Mouse (Mus musculus): ENCODE data around the gene Lrrc3. TPM values are rescaled to one million over a fixed set of nuclear protein-coding genes. Genes with fewer than 3 reads are reported as not detected.

Gene Lrrc3
- polyA plus RNA-seq, 1 experiment from 2014 or later, result 0.01 TPM

DNA sequence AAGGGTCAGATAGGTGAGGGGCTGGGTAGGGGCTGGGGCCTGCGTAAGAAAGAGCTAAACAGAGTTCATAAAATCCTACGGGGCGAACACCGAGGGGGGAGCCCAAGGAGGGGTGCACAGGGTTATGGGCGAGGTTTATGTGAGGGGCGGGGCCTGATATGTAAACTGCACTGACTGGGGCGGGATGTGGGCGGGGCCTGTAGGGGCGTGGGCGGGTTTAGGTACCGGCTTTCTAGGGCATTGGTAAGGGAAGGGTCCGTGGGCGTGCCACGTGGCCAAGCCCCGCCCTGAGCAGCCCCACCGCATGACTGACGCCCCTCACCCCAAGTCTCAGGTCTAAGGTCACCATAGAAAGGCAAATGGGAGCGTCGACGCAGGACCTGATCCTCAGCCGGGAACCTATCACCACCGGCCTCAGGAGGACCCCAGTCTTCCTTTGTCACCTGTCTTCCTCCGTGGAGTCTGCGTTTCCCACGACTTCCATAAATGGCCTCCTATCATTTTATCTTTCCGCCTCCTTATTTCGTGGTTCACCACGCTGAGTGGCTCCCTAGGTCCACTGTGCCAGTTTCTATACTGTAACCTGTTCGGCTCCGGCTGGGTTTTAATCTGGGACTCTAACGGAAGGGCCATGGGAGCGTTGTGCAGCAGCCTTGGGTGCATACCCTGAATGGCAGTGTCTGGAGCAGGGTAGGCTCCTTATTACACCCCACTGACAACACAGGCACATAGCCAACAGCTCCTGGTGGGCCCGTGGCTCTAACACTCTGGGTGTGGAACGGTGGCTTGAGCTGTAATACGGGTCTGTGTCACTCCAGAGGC, 769 bp upstream of the Lrrc3 start:
- no peak for ATAC-seq
- no peak for TF ChIP-seq CTCF (IDR thresholded peaks at IDR 0.05)
- no peak for DNase-seq (ENCODE audit: low read depth, low spot score)
- in situ Hi-C loops (cut with MboI; ENCODE audit: low pct_unique_long_range_greater_than_20kb), result no loop called here
- H3K27me3 ChIP-seq, result peaks cover 32% of the 10 kb centered on the region
- POLR2A ChIA-PET, result no interaction called here
- CTCF ChIA-PET, result no interaction called here

DNA sequence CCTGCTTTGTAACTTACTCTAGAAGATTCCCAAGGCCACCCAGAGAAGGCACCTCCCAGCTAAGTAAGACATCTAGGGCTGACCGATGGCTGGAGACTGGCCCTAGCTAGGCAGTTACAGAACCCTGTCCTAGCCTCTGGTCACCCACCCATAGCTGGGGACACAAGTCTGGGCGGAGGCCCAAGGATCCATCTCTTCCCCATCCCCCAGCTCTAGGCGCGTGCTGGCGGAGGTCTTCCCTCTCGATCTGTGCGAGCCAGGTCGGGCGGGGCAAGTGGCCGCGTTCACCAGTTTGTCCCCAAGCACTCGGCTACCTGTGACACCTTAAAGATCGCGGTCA, 495 bp downstream of the Lrrc3 start:
- CTCF ChIA-PET, result no interaction called here
- DNase-seq (ENCODE audit: low read depth, low spot score) (no peak), ATAC-seq (no peak)
- in situ Hi-C loops (cut with MboI; ENCODE audit: low pct_unique_long_range_greater_than_20kb), result no loop called here
- peaks cover 37% of the 10 kb centered on the region for H3K27me3 ChIP-seq
- POLR2A ChIA-PET, result no interaction called here
- TF ChIP-seq CTCF (IDR thresholded peaks at IDR 0.05), result no peak

DNA sequence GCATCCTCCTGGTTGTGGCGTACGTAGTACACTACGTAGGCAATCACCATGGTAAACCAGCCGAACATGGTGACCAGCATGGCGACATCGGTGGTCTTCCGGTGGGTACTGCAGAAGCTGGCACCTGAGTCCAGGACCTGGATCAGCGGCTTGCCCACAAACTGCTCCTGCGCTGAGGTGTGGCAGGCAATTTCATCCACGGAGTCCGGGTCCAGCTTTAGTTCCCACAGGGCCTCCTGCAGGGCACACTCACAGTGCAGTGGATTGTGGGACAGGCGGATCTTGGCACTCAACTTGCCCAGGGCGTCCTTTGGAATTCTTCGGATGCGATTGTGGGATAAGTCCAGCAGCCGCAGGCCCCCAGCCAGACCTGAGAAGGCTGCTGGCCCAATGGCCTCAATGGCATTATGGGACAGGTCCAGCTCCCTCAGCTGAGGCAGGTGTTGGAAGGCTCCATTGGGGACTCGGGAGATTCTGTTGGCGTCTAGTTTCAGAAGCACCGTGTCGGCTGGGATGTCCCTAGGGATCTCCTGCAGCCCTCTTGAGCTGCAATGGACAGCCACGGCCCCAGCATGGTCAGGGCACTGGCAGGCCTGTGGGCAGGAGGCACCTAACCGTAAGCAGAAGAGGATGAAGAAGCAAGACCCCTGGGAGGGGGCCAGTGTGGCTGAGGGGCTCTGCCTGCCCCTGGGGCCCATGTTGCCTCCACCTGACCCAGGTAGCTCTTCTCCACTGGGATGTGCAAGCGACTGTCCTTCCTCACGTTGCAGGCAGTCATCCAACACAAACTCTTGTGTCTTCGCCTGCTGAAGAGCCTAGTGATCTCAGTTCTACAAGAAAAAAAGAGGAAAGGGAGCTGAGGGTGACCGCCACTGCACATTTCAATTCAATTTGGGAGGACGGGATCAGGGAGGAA, 1.2 kb downstream of the Lrrc3 start:
- DNase-seq (ENCODE audit: low read depth, low spot score) (no peak), ATAC-seq (no peak)
- in situ Hi-C loops (cut with MboI; ENCODE audit: low pct_unique_long_range_greater_than_20kb), result no loop called here
- ChIA-PET CTCF (no interaction called here), POLR2A (no interaction called here)
- H3K27me3 ChIP-seq, result peaks cover 41% of the 10 kb centered on the region
- no peak for TF ChIP-seq CTCF (IDR thresholded peaks at IDR 0.05)

DNA sequence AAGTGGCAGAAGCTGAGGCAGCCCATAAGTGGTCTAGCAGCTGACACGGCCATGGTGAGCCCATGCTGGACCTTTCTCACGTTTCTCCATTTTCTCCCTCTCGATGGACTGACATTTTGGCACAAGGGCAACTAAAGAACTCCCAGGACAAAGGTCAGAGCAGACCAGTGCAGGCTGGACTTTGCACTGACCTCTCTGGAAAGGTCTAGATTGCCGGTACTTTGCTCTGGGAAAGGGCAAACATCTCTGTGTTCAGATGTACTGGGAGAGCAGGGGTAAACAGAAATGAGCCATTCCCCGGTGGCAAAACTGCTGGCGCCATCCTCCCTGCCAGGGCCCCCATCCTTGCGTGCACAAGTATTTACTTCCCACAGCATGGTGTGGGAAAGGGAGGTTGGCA, 2.2 kb downstream of the Lrrc3 start:
- DNase-seq (ENCODE audit: low read depth, low spot score) (no peak), ATAC-seq (no peak)
- H3K27me3 ChIP-seq, result peaks cover 48% of the 10 kb centered on the region
- CTCF ChIA-PET, result no interaction called here
- in situ Hi-C loops (cut with MboI; ENCODE audit: low pct_unique_long_range_greater_than_20kb), result no loop called here
- TF ChIP-seq CTCF (IDR thresholded peaks at IDR 0.05), result no peak
- POLR2A ChIA-PET, result no interaction called here

DNA sequence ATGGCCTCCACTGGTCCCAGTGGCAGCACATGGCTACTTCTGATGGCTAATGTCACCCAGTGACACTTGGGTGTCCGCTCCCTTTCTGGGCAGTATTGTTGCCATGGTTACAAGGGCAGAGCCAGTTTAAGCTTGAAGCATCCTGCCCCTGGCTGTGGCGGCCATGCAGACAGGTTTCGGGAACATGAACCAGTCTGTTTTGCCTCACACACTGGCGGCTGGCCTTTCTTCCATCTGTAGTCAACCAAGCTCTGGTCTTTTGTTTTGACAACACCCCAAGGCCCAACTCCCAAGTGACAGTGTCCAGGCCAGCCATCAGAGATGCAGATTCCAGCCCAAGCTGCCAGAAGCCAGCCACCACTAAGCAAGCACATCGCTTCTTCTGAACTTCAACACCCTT, 6.8 kb downstream of the Lrrc3 start:
- in situ Hi-C loops (cut with MboI; ENCODE audit: low pct_unique_long_range_greater_than_20kb), result no loop called here
- no peak for TF ChIP-seq CTCF (IDR thresholded peaks at IDR 0.05)
- DNase-seq (ENCODE audit: low read depth, low spot score) (no peak), ATAC-seq (no peak)
- POLR2A ChIA-PET, result no interaction called here
- H3K27me3 ChIP-seq, result peaks cover 43% of the 10 kb centered on the region
- CTCF ChIA-PET, result no interaction called here

DNA sequence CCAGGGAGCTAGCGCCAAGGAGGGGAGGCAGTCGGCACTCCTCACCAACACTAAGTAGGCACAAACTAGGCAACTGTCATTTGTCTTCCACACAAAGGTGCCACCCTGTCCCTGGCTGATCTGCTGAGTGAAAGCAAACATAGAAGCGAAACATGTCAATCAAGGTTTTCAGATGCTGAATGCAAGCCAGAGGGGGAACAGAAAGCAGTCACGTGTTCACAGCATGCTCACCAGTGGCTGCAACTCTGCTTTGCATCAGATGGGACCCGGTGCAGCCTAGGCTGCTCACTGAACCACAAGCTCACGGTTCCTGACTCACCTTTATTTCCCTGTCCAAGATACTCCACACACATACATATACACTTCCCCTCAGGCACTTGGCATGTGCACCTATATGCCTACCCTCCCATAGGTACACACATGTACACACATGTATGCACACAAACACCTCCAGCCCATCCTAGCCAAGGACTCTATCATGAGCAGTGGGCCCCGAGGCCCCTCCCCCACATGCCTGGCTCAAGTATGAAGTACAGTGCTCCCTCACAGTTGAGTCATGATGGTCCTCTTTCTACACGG, 11.3 kb downstream of the Lrrc3 start:
- CTCF ChIA-PET, result no interaction called here
- POLR2A ChIA-PET, result no interaction called here
- no peak for TF ChIP-seq CTCF (IDR thresholded peaks at IDR 0.05)
- in situ Hi-C loops (cut with MboI; ENCODE audit: low pct_unique_long_range_greater_than_20kb), result no loop called here
- ATAC-seq (no peak), DNase-seq (ENCODE audit: low read depth, low spot score) (no peak)
- peaks cover 29% of the 10 kb centered on the region for H3K27me3 ChIP-seq

DNA sequence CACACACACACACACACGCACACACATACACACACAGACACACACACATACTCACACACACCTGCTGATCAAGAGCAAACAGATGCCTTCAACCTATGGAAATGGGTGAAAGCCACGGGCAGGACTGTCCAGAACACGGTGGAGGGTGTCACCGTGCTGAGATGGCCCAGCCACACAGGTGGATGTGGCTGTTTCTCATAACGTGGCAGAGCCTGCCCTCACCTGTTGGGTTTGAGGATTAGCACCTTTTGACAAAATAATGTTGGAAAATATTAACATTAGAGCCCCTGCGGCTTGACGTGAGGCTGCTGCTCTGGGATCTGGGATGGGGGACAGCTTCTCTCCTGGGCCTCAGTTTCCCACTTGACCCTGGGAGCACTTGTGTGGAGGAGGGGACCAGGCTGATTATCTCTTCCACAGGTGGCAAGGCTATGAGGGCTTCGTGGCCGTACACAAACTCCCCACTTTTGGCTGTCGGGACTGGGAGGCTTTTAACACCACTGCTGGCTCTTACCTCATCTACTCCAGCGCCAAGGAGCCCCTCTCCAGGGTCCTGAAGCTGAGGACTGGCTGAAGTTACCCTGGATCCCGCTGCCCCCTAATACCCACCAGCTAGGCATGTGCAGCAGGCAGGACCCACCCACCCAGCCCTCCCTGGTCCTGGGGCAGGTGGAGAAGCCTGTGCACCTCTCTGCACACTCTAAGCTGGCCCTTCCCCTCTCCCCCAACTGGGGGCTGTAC, 16.2 kb downstream of the Lrrc3 start:
- no peak for DNase-seq (ENCODE audit: low read depth, low spot score)
- POLR2A ChIA-PET, result no interaction called here

DNA sequence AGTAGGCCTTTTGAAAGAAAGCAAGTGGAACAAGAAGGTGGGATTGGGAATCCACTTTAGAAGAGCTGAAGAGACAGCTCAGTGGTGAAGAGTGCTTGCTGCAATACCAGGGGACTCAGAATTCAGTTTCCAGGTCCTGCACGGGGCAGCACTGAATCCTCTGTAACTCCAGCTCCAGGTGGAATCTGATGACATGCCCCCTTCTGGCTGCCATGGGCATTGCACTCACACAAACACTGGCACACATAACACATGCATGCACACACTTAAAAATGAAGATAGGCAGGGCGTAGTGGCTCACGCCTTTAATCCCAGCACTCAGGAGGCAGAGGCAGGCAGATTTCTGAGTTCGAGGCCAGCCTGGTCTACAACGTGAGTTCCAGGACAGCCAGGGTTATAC, 19.8 kb downstream of the Lrrc3 start:
- TF ChIP-seq CTCF (IDR thresholded peaks at IDR 0.05), result no peak
- POLR2A ChIA-PET, result no interaction called here

More for the DNA sequence above, 16.2 kb downstream of the Lrrc3 start:
- H3K27me3 ChIP-seq, result peaks cover 14% of the 10 kb centered on the region
- in situ Hi-C loops (cut with MboI; ENCODE audit: low pct_unique_long_range_greater_than_20kb), result no loop called here
- no peak for TF ChIP-seq CTCF (IDR thresholded peaks at IDR 0.05)
- CTCF ChIA-PET, result no interaction called here
- no peak for ATAC-seq

DNA sequence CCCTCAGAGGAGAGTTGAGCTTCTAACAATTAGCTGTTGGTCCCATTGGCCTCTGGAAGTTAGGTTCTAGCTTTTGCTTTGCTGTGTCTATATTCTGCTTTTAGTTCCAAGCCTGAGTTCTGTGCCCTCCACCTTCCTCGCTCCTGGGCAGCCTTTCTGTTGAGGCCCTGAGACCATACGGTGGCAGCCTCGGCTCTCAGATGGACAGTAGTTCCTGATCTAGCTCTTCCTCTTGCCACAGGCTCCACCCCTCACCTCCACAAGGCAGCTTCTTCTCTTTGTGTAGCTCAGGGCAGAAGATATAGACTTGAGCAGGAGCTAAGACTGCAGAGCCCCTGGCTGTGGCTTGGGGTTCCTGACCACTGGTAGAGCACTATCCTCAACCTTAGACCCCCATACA, 22.0 kb downstream of the Lrrc3 start:
- no peak for ATAC-seq
- no peak for DNase-seq (ENCODE audit: low read depth, low spot score)
- no peak for TF ChIP-seq CTCF (IDR thresholded peaks at IDR 0.05)
- in situ Hi-C loops (cut with MboI; ENCODE audit: low pct_unique_long_range_greater_than_20kb), result no loop called here
- H3K27me3 ChIP-seq, result peaks cover 18% of the 10 kb centered on the region
- CTCF ChIA-PET, result no interaction called here
- POLR2A ChIA-PET, result no interaction called here

More for the DNA sequence above, 19.8 kb downstream of the Lrrc3 start:
- in situ Hi-C loops (cut with MboI; ENCODE audit: low pct_unique_long_range_greater_than_20kb), result no loop called here
- H3K27me3 ChIP-seq, result peaks cover 11% of the 10 kb centered on the region
- CTCF ChIA-PET, result no interaction called here
- no peak for DNase-seq (ENCODE audit: low read depth, low spot score)
- ATAC-seq, result no peak

DNA sequence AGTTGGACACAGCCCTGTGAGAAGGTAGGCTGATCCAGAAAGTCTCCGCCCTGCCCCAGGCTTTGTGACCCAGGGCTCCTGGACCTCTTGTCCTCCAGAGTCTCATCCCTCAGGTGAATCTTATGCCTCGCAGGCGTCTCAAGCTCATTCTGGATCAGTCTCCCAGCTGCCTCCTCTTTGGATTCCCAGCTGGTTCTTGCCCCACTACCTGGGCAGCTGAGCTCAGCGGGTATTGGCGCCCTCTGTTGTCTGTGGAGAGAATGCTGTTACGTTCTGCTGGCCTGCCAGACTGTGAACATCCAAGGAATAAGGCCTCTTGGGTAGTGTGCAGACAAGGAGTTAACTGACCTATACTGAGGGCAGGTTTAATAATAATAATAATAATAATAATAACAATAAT, 23.4 kb downstream of the Lrrc3 start:
- no peak for DNase-seq (ENCODE audit: low read depth, low spot score)

More for the DNA sequence above, 23.4 kb downstream of the Lrrc3 start:
- CTCF ChIA-PET, result interaction anchor here (0.6 to 1.3 kb wide), 2 partner anchors 34 to 221 kb away, joined by 3 read pairs; no protein-coding TSS in a partner anchor
- POLR2A ChIA-PET, result no interaction called here
- TF ChIP-seq CTCF (IDR thresholded peaks at IDR 0.05), result no peak
- H3K27me3 ChIP-seq, result peaks cover 11% of the 10 kb centered on the region
- no peak for ATAC-seq
- in situ Hi-C loops (cut with MboI; ENCODE audit: low pct_unique_long_range_greater_than_20kb), result no loop called here
